Mouse (Mus musculus): ENCODE data around the gene Olfr1208.

The Olfr1208 gene

DNA sequence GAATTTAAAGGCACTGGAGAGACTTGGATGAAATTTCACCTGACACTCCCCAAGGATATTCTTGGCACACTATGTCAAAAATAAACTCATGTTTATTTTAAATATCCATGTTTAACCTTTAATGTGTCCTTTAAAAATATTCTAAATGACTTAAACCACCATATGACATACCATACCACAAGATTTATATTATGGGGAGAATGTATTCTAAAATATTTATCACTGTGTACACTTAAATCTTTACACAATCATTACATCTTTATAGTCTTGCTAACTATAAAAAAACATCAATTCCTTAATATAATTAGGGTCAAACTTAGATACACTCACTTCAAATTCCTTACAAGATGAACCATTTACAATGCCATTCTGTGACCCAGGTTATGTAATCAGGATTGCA is at the start of gene Olfr1208:
Gene Olfr1208 (minus strand): TSS at position 101 of the 400 bp plus-strand sequence.
- DNase-seq, result no peak

DNA sequence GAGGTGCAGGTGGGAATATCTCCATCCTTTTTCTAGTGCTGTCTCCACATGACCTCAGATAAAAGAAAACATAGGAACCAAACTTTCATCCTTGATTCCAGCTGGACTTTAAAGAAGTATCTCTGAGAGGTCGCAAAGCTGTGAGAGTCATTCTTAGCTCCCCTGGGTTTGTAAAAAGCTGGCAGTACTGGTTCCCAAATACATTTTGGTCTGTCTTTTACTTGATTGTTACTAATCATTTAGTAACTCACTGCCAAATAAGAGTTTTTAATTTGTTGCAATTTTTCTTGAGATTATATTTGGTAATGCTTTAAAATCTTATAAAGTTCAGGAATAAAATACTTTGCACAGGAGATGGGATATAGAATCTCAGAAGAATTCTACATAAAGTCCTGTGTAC is 35.9 kb upstream of the Olfr1208 start, which contains the start of gene Olfr1211:
Gene Olfr1211 (minus strand): TSS at position 101 of the 400 bp plus-strand sequence.
- no peak for DNase-seq

DNA sequence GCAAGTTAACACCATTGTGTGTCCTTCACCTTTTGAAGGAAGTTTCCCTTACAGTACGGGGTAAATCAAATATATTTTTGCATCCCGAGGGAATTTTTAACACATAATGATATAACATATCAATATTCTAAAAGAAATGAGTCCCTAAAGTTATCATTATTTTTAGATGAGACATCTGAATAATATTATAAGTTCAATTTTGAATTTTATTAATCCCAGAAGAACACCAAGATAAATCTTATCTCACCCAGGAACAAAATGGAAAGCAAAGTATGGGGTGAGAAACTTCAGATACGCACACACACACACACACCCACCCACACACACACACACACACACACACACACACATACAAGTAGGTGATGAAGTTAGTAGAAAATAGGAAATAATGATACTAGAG is 12.9 kb upstream of the Olfr1208 start, which contains the start of gene Olfr1209:
Gene Olfr1209 (minus strand): TSS at position 101 of the 400 bp plus-strand sequence.
- DNase-seq, result no peak

DNA sequence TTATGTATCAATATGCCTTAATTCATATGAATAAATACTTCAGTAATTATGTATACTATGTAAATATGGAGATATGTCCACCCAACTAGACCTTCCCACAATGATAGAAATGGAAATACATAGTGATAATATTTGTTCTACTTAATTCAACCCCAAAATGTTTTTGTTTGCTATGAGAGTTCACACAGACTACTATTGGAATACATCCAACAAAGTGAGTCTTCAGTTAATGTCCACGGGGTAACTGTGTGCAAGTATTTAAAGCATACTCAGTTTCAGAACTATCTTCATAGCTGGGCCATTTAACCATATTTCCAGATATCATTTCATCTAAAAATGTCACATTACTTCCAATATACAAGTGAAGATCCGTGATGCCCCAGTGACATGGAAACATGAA is 39.2 kb downstream of the Olfr1208 start, which contains the start of gene Olfr1206:
Gene Olfr1206 (plus strand): TSS at position 301 of the 400 bp plus-strand sequence.
- no peak for DNase-seq

DNA sequence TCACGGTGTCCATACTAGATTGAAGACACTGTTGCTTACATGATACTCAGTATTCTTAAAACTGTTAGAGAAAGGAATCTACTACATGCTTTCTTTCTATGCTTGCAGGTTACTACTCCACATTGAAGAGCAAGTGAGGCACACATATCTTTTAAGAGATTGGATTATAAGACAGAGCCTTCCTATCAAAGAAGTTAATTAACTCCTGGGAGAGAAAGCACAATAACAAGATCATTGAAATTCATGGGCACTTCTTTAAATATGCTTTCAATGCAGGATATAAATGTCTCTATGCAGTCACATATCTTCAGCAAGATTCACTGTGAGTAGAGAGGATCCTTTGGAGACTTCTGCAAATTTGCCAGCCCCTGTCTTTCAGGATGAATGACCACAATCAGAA is 53.1 kb downstream of the Olfr1208 start, which contains the start of gene Olfr1204:
Gene Olfr1204 (plus strand): TSS at position 301 of the 400 bp plus-strand sequence.
- DNase-seq, result no peak

Data from thymus, postnatal 14 days (tissue).